Mouse (Mus musculus) c-Kit-negative CD71-positive TER-119-positive erythroid progenitor cells, embryonic 14.5 days (primary cell): ENCODE measurements around the gene Epb41l1.

Source experiments
- DNase-seq: peaks from one replicate; pipeline ENCODE4 v3.0.0-alpha.2; 2013; ENCODE audit warnings: low read depth, low spot score

Gene Epb41l1

DNA sequence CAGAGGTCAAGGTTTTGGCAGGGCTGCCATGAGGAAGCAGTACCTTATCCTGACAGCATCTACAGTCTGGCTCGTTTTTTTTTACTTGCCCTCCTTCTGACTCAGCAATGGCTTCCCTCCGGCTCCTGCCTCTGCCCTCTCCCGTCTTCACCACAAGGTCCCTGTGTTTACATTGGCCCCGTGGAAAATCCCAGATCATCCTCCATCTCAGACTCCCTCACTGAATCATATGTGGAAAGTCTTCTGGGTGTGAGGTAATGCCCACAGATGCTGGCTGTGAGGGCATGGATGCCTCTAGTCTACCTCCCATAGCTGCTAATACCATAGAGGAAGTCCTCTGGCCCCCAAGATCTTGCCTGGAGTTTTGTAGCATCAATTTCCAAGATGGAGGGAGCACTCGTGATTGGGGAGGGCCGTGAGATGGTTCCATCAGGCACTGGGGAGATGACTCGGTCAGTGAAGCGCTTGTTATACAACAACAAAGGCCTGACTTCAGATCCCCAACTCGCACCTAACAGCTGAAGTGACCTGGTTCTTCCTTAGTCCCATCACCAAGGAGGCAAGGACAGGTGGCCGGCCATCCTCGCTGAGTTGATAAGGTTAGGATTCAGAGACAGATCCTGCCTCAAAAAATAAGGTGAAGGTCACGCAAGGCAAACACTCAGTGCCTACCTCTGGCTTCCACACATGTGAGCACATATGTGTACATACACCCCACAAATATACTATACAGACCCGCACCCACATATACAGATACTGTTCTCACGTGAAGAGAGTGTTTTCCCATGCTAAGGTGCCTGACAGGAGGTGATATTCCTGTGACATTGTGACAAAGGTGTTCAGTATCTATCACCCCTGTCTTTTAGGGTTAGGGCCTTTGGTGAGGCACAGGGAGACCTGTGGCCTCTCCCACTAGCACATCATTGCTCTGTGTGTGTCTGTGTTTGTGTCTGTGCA lies 36.0 kb downstream of the Epb41l1 start:
- DNase-seq = no peak

DNA sequence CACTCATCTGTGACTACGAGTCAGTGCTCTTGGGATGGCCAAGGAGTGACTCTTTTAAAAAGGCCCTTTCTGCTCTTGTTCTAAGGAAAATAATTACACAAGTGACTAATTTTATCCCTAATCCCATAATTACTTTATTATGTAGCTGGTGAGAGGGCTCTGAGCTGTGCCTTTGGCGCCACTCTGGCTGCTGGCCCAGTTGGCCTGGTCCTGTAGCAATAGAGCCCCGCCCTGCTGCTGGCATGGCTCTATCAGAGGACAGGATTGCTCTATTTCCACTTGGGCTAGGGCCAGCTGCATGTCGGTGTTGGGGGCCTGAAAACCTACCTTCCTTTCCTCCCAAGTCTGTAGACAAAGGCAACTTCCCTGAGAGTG lies 36.6 kb downstream of the Epb41l1 start:
- no peak for DNase-seq

DNA sequence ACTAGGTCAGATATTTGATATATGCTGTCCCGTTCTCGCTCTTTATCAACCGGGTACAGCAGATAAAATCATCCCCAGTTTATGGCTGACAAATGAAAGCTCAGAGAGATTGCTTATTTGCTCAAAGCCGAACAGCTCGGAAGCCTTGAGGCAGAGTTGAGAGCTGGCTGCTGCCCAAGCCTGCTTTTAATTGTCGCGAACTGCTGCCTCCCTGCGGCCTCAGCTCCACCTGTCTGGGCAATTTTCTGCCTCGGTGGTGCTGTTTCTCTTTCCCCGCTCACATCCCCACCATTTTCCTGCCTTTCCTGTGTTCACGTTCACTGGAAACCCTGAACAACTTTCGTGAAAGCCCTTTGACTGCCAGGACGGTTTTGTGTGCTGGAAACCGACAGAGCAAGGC lies 39.8 kb downstream of the Epb41l1 start:
- no peak for DNase-seq

DNA sequence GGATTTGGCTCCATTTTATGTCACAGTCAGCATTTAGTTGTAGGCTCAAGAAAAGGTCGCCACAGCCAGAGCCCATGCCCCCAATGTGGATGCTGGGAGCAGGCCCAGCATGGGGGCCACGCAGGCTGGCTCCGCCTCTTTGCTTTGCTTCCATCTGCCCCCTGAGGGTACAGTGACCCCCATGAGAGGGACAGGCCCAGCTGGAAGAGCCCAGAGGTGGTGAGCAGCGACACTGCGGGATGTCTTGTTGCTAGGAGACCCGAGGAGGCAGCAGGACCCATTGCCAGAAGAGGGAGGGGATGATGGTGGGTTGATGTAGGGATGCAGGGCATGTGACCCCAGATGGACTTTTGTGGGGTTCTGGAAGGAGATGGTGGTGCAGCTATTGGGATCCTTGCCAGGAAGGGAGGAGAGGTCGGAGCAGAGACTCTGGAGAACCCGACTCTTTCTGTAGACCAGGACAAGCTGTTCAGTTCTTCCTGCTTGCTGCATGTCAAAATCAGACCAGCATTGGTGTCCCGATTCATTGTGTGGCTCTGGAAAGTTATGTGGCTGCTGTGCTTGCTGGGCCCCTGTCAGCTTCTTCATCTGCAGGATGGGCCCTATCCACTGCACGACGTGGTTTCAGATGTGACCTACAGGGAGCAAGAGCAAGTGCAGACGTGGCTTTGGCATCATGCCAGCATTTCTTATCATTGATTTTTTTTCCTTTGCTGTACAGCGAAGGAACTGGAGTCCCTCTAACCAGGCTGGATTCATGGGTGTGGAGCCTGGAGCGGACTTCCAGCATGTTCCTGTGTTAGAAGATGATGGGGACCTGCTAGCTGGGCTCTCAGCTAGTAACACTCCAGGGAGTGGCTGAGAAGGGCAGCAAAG lies 41.7 kb downstream of the Epb41l1 start:
- no peak for DNase-seq

DNA sequence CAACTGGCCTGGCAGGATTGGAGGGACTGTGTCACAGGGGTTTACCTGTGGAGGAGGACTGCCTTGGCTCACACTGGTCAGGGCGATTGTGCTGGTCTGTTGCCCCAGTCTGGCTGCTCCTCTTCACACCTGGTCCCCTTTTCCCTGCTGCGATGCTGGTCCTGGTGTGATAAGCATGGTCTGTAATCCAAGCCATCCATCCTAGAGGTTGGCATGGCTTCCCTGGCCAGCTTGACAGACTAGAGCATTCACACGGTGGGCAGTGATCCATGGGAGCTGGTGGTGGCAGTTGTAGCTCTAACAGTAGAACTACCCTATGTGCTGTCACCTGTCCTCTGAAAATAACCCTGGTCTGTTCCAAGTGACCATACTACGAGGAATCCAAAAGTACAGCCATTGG lies 43.7 kb downstream of the Epb41l1 start:
- DNase-seq = no peak

DNA sequence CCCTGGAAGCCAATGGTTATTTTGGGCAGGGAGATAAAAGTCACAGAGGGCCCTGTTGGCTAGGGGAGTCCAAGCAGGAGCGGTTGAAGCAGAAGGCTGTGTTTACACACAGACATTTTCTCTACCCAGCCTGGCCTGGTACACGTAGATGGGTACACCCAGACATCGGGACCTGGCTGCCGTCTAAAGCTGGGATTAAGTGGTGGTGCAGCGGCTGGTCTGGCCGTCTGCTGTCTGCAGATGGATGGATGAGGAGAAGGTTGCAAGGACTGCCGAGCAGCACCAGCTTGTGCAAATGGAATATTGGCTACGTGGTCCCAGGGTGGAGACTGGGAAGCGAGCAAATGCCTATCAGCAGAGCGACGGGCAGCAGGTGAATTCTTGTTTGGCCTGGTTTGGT lies 46.8 kb downstream of the Epb41l1 start:
- DNase-seq = no peak

DNA sequence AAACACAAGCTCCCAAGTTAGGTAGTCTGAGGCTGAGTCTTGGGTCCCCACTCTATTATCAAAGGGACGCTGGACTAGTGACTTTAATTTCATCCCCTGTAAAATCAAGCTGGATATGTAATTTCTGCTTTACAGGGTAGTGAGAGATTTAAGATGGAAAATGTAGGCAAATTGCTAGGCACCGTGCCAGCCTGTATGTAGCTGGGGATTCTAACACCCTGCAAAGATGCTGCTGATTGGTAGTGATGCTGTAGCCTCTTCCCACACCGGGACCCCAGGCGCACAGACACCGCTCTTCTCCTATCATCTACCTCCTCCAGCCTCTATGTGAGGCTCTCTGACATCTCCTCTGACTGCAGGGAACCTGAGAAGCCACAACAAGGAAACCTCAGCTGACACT lies 48.2 kb downstream of the Epb41l1 start:
- DNase-seq = no peak

DNA sequence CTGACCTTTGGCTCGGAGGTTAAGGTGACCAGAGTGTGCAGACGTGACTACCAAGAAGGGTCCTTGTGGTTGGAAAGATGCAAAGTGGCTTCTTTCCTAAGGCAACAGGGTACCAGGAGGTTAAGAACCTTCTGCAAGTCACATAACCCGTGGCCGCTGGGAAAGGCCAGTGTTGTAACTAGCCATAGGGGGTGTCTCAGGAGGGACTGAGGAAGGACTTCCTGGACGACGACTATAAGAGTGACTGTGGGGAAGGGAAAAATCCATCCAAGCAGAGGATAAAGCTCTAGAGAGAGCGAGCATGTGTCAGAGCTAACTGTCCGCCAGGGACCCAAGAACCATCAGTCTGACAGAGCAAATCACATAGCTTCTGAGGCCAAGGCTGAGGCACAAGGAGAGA lies 48.8 kb downstream of the Epb41l1 start:
- no peak for DNase-seq

DNA sequence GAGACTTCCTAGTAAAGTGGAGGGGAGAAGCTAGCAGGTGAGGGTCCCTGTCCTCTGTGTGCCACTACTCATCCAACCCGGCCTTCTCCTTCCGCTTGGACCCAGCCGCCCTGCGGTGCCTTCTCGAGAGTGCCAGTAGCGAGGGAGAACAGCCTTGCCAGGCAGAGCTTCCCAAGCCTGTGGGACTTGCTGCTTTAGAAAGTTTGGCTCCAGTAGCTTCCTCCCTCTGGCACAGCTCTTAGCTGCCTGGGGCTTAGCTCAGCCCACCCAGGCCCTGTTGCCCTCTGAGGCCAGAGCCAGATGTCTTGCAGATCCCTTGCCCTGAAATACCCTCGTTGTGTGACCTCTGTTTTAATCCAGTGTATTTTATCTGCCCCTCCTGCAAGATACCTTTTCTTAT lies 50.2 kb downstream of the Epb41l1 start:
- no peak for DNase-seq

DNA sequence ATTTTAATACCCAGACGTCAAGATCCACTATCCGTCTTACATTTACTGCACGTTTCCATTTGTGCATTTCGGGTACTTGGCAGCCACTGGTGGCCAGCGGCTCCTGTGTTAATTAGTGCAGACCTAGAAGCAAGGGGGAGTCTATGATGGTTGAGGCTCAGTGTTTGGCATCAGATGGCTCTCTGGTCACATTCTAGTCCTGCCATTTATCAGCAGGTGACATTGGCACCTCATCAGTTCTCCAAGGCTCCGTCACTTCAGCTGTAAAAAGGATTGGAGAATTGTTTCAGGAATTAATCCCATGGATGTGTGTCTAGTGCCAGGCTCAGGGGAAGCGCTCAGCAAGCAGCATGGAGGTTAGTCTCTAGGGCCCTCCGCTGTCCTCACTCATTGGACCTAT lies 51.6 kb downstream of the Epb41l1 start:
- DNase-seq = no peak

DNA sequence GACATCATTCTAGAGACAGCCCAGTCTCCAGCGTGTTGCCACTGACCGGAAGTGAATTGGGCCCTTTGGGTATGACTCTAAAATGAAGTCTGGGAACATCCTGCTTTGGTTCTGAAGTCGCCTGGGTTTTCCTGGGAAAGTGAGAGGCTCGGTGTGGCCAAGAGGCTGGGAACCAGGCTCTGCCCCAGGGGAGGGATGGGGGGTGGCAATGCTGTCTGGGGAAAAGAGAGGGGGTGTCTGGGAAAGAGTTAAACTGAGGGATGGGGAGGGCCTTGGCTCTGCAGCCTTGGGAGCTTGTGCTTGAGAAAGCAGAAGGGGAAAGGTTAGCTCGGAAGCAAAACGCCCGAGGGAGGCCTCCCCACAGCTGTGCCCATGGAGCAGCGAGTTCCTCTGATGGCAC lies 53.0 kb downstream of the Epb41l1 start:
- no peak for DNase-seq

DNA sequence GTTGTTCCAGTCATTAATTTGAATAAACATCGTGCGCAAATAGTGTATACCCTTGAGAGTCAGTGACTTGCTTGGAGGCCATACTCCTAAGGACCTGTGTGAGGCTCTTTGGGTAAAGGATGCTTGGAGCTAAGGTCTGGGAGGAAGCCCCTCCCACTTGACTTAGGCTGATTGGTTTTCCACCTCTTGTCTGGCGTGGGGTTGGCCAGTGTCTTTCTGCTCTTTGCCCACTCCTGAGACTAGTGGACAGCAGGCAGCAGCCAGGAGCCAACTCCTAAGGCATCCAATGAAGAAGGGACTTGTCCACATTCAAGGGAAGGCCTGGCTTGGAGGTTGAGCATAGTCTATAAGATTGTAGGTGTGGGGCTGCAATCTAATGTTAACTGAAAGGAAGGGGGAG lies 53.4 kb downstream of the Epb41l1 start:
- DNase-seq = no peak

DNA sequence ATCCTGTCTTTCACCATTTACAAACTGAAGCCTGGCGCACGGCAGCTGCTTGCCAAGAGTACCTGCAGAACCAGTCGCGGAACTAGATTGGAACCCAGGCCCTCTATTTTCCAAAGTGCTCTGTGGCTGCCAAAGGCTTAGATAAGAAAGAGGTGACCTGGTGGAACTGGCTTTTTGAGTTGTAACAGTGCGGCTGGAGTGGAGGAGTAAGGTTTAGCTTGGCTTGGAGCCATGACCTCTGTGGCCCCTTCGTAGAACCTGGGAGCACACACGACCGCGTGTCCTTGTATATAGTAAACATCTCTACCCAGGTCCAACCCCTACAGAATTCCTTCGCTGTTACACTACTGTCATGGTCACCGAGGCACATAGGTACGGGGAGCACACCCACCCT lies 54.2 kb downstream of the Epb41l1 start:
- no peak for DNase-seq

DNA sequence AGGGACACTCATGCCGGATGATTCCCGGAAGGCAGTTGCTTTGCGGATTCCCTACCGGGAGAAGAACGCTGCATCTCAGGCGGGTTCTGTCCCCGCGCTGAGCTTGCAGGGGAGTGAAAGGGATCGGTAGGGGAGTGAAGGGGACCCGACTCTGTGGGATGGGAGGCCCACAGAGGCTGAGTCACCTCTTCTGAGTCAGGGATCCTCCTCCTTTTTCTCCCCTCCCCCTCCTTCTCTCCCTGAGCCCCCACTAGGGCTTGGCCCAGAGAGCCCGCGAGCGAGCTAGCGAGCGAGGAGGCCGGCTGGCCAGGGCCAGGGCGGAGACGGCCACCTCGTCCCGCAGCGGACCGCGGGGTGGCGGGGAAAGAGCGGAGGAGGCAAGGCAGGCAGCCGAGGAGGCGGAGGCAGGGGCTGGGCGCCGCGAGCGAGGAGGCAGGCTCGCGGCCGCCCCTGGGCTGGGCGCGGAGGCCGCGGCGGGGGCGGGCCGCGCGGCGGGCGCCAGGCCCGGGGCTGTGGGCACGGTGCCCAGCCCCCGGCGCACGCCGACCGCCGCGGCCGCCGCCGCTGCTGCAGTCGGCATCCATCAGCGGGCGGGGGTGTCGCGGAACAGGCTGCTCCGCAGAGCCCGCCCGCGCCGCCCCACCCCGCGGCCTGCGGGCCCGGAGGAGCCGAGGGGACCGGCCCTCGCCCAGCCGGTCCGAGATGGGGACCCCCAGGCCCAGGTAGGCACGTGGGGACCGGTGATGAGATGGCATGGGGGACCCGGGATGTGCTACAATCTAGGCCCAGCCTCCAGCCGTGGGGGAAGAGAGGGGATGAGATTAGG lies 54.8 kb downstream of the Epb41l1 start:
- DNase-seq = no peak

DNA sequence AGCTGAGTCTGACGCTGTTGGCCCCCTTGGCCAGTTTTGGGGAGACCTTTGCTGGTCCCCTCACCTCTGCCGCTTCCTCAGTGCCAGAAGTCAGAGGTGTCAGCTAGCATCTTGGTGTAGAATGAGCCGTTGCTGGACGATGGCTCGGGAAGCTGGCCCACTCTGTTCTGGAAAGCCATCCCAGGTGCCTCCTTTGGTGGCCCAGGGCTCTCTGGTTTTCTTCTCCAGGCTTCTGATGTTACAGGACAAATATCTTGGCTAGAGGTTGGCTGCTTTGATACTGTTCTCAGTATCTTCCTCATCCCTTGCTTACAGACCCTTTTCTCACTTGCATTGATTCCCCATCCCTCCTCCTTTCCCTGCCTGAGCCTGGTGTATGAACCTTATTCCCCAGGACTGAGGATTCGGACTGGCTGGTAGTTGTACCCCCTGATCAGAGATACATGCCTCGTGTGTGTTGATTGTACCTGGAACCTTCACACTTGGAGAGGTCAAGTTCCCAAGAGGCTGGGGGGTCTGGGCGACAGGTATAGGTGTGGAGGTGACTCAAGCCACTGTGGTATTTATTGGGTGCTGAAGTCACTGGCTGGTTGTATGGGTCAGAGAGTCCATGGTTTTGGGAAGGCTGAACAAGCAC lies 55.5 kb downstream of the Epb41l1 start:
- DNase-seq = no peak

DNA sequence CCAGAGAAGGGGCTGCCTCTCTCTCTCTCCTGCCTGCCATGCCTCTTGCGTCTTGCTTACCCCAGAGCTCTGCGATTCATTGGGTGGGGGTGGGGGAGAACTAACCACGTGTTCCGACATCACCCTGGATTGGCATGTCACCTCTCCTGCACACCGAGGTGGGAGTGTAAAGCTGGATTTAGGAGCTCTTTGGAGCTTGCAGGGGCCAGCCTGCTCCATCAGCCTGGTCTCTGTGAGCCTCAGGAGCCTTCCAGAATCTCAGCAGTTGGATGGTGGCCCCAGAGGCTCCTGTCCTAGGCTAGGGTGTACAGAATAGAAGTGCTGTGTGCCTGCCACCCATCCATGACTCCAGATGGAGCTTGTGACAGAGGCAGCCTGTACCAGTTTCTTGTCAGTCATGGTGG lies 56.0 kb downstream of the Epb41l1 start:
- no peak for DNase-seq

DNA sequence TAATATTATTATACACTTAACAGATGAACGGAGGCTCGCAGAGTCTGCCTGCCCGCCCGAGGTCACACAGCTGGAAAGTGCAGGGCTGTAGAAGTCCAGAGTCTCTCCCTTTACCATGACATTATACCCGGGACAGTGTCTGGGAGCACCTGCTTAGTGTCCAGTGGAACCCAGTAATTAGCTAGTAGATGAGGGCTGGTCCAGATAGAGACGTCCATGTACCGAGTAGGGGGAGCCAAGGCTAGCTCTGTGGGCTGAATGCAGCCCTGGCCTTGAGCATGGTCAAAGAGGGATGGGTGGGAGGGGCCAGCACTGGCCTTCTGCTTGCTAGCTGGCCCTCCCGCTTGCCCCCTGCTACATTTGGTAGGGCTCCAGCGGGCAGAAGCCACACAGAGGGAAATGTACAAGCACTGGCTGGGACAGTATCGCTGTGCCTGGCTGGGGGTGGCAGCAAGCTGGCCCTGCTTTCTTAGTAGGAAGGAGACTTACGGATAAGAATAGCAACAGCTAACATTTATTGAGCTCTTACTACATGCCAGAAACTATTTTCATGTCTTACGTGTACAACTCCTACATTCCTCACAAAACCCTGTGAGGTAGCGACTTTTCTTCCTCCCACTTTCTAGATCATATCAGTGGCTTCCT lies 57.5 kb downstream of the Epb41l1 start:
- no peak for DNase-seq

DNA sequence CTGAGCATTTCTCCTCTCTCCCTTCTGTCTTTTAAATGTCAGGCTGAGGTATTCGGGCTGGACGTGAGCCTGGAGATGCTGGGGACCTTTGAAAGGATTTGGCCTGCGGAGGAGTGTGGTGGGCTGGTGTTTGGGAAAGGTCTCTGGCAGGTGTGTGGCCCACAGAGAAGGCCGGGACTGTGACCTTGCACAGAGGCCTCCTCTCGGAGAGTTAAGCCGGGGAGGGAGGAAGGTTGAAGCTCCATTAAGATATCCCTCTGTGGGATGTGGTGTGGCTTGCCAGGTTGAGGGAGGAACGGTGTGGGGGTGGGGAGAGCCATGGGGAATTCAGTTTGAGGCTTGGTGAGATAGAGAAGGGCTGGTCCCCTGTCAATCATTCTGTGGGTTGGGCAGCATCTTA lies 59.1 kb downstream of the Epb41l1 start:
- DNase-seq = no peak

DNA sequence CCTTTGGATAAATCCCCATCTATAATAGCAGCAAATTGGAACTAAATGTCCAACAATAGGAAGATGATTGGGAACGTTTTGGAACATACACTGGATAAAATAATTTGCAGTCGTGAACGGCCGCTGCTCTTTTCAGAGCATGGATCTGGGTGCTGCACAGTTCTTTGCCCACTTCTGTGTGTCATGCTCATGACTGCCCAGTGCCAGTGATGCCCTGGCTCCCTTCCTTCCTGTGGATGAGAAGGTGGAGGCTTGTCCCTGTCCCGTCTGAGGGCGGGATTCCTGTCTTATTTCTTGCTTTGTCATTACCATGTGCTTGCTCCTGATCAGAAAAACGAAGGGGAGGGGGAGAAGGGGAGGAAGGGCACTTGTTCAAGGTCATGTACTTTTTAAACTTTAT lies 59.6 kb downstream of the Epb41l1 start:
- no peak for DNase-seq

DNA sequence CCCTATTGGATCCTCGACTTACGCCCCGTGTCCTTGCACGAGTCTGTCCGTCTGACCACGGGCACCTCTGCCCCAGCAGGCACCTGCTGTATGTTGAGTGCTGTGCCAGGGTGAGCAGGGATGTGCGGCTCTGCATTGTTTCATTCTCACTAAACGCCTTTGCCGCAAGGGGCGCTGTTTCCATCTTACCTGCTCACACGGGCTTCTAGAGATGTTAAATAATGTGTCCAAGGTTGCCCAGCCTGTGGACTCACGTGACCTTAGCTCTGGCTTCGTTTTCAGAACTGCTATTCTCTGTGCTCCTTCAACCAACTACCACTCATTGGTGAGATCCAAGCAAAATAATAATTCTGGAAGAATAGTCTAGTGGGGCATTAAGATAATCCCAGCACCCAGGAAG lies 61.6 kb downstream of the Epb41l1 start:
- no peak for DNase-seq

DNA sequence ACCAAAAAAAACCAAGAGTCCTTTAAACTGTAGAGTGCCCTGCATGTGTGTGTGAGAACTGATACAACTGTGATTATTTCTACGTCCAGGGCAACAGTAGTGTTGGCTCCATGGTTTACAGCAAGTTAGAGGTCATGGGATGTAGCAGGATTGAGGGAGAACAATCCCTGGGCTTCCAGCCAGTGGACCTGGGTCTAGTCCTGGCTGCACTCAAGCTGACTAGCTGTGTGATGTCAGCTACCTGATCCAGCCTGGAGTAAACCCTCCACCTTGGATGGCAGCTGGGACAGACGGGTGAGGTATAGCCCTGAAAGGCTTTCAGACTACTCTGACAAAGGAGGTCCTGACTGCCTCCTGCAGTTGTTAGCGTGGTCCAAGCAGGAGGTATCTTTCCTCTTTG lies 62.1 kb downstream of the Epb41l1 start:
- no peak for DNase-seq
